Mouse (Mus musculus) inflammation-experienced regulatory T-cells, adult 16 weeks (primary cell): ENCODE data around the gene Zscan22. TPM values are rescaled to one million over a fixed set of nuclear protein-coding genes. Genes with fewer than 3 reads are reported as not detected.

Experiments used
- polyA plus RNA-seq: library from polyadenylated mRNA; unstranded; fragments of 100-300 nt; shearing (Covaris generic); gene quantifications from one replicate; pipeline ENCODE4 v1.2.1, GENCODE M21; 2017

Zscan22 gene
- 17.8 TPM for polyA plus RNA-seq

DNA sequence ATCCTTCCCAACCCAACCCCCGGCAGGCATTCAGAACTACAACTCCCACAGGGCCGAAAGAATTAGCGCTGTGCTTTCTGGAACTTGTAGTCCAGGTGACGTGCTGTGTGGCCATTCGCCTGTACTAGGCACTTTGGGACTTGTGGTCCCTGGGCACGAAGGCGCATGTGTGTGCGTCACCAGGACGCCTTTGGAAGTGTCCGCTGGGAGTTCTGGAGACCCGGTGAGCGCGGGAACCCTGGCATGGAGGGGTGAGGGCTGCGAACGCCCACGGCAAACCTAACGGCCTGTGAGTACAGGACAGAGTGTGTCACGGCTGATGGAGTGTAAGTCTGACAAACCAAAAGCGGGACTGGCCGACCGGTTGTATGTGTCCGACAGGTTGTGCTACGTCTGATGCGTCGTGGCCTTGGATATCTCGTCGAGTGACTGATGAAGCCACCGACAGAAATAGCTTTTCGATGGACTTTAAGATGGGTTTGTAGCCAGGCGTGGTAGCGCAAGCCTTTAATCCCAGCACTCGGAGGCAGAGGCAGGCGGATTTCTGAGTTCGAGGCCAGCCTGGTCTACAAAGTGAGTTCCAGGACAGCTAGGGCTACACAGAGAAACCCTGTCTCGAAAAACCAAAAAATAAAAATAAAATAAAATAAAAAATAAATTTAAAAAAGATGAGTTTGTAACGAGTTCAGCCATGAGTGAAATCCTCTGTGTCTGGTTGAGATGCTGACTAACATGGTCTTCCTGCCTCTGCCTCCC lies at the start of gene Zscan22:
TSS of gene Zscan22 (plus strand) at position 161 of the 756 bp plus-strand sequence.

DNA sequence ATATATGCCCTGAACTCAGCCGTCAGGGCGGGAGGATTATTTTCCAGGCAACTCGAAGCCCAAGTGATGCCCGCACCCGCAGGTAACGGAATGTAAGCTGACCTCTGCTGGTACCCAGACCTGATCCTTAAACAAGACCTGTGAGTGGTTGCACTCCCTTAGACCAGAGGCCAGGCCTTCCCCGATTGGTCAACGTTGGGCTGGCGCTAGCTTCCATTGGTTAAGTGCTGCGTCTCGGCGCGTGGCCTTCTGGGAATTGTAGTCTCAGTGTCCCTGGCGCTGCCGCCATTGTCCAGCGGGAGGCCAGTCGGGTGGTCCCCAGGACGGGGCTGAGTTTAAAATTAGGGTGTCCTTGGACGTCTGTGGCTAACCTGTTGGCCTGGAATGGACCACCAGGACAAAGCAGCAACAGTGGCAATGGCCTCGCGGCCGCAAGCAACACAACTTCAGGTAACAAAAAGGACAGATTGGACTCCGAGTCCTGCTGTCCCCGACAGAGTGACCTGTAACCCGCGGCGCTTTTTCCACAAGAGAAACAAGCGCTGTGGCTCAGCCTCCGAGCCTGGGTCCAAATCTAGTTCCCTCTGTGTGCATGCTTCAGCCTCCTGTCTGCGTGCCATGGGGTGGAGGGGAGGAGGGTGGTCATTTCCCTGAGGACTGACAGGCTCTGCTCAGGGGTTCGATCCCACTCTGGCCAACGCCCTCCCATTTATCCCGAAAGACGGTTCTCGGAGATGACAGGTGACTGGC lies 16.5 kb upstream of the Zscan22 start, which contains the start of gene Zfp128:
TSS of gene Zfp128 (plus strand) at position 267 of the 750 bp plus-strand sequence.

DNA sequence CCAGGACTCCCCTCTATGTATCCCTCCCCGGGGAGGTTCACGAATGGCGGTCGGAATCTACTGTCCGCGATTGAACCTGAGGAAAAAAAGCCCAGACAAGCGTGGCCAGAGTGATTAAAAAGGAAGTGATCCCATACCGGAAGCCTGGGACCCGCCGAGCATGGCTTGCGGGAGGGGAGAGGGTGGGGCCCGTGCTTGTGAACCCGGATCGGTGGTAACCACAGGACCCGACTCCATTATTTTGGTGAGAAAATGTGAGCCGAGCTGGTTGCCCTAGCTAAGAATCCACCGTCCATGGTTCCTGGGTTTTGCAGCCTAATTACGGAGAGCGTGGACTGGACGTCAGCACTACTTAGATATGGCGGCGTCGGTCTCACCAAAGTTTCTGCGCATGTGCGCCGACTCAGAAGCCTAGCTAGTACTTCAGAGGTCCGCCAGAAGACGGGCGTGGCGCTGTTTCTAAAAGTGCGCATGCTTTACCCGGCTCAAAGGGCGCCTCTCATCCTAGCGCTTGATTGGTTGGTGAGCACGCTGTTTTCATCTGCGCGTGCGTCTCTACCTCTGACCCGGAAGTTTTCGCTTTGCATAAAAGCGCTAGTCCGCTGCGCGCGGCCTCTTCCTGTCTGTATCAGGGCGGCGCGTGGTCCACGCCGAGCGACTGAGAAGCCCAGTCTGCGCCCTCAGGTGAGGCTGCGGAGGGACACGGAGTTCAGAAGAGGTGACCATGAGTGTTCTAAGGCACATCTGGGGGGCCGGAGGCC lies 24.3 kb downstream of the Zscan22 start, which contains the start of gene Rps5:
TSS of gene Rps5 (plus strand) at position 586 of the 761 bp plus-strand sequence.

DNA sequence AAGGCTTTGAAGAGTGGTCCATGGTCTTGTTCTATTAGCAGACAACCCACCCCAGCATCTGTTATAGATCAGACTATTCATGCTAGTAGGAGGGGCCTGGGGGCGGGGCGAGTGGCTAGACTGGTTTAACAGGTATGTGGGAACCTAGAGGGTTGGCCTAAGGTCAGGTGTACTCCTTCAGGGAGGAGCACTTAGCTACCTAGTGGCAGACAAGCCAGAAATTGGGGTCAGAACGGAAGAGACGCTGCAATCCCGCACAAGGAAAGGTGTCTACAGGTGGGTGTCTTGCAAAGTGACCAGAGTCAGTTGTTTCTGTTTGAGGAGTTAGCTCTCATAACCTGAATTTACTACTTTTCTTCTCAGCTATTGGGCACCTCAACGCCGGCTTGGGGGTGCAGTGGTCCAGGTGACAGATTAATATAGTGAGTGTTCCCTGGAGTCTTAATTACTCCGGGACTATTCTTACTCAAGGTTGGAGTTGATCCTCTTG lies 29.6 kb downstream of the Zscan22 start, which contains the start of gene Rnf225:
TSS of gene Rnf225 (plus strand) at position 226 of the 490 bp plus-strand sequence.

Other genes starting within 250 kb of the Zscan22 start
- not detected for gene Vmn2r55, start 212.8 kb upstream of the Zscan22 start, polyA plus RNA-seq
- not detected for gene Vmn2r56, start 162.8 kb upstream of the Zscan22 start, polyA plus RNA-seq
- gene Zscan18, start 94.2 kb upstream of the Zscan22 start, polyA plus RNA-seq: 3.3 TPM
- 18.8 TPM for gene Zfp329, start 79.0 kb upstream of the Zscan22 start, polyA plus RNA-seq
- 104 TPM for gene Zfp110, start 63.1 kb upstream of the Zscan22 start, polyA plus RNA-seq
- gene Zfp128, start 16.6 kb upstream of the Zscan22 start, polyA plus RNA-seq: 4.9 TPM
- 894 TPM for gene Rps5, start 24.5 kb downstream of the Zscan22 start, polyA plus RNA-seq
- gene Rnf225, start 29.6 kb downstream of the Zscan22 start, polyA plus RNA-seq: not detected
- gene Zfp324, start 68.0 kb downstream of the Zscan22 start, polyA plus RNA-seq: 9.4 TPM
- gene Zfp446, start 80.0 kb downstream of the Zscan22 start, polyA plus RNA-seq: 10.4 TPM
- not detected for gene Slc27a5, start 100.4 kb downstream of the Zscan22 start, polyA plus RNA-seq
- gene Trim28, start 101.3 kb downstream of the Zscan22 start, polyA plus RNA-seq: 29.7 TPM
- gene Zbtb45, start 112.2 kb downstream of the Zscan22 start, polyA plus RNA-seq: 6.4 TPM
- 262 TPM for gene Chmp2a, start 137.0 kb downstream of the Zscan22 start, polyA plus RNA-seq
- 8.9 TPM for gene Ube2m, start 140.5 kb downstream of the Zscan22 start, polyA plus RNA-seq
- 0.28 TPM for gene Mzf1, start 156.9 kb downstream of the Zscan22 start, polyA plus RNA-seq
- not detected for gene Vmn1r85, start 197.4 kb downstream of the Zscan22 start, polyA plus RNA-seq
- not detected for gene Vmn1r86, start 222.1 kb downstream of the Zscan22 start, polyA plus RNA-seq
- not detected for gene Vmn1r87, start 242.3 kb downstream of the Zscan22 start, polyA plus RNA-seq